Mouse (Mus musculus): ENCODE data around the gene Aimp1. TPM values are rescaled to one million over a fixed set of nuclear protein-coding genes. Genes with fewer than 3 reads are reported as not detected.

The Aimp1 gene
- 66.4 and 84.8 TPM in 2 replicates for polyA plus RNA-seq (2014; fragmentation: Nextera tagmentation; extraction: Ambion mirVana)

- H3K9me3 ChIP-seq (ENCODE audit: control insufficient read depth, low read length), result no peaks in the 10 kb centered on the region
- peaks cover 12% of the 10 kb centered on the region for H3K4me1 ChIP-seq (ENCODE audit: control insufficient read depth, insufficient read depth, low read length)
- ATAC-seq (ENCODE audit: low FRiP score, low TSS enrichment) (no peak), DNase-seq (no peak)
- peak within 1 kb of the TSS; percentile 62 for H3K27ac ChIP-seq (replicated peaks; ENCODE audit: low read depth, low read length)
- peak within 1 kb of the TSS; percentile 63 for H3K4me3 ChIP-seq (replicated peaks; ENCODE audit: low read depth, low read length)
- peaks cover 6% of the 10 kb centered on the region; the same call in 1 of the 2 replicates for H3K36me3 ChIP-seq (ENCODE audit: control insufficient read depth, insufficient read depth, low read length)
- peak within 1 kb of the TSS; percentile 80 for H3K4me2 ChIP-seq (ENCODE audit: low read length)
- 2% methylated on average over 27 of the region's 27 CpGs for WGBS
- peak within 1 kb of the TSS; percentile 74 for H3K9ac ChIP-seq (replicated peaks; ENCODE audit: low read length)
- no peaks in the 10 kb centered on the region for H3K27me3 ChIP-seq (ENCODE audit: control insufficient read depth, insufficient read depth, low read length)
These were observed at the start of gene Aimp1 for GRCm38 (mm10) chr3:132684231-132684928. Gene Aimp1 (minus strand): TSS chr3:132684370.

- Histone ChIP-seq H3K4me3 (replicated peaks; ENCODE audit: low read depth, low read length) (no peak overlapping the region), H3K4me1 (ENCODE audit: control insufficient read depth, insufficient read depth, low read length) (no peaks in the 10 kb centered on the region), H3K9ac (replicated peaks; ENCODE audit: low read length) (no peak overlapping the region), H3K4me2 (ENCODE audit: low read length) (no peak overlapping the region), H3K9me3 (ENCODE audit: control insufficient read depth, low read length) (no peaks in the 10 kb centered on the region), H3K27me3 (ENCODE audit: control insufficient read depth, insufficient read depth, low read length) (no peaks in the 10 kb centered on the region), H3K27ac (replicated peaks; ENCODE audit: low read depth, low read length) (no peak overlapping the region), H3K36me3 (ENCODE audit: control insufficient read depth, insufficient read depth, low read length) (peaks cover 51% of the 10 kb centered on the region)
- 92% methylated on average over 3 of the region's 3 CpGs for WGBS
- no peak for DNase-seq
- ATAC-seq (ENCODE audit: low FRiP score, low TSS enrichment), result no peak
These were observed 40.2 kb upstream of the Aimp1 start for GRCm38 (mm10) chr3:132724326-132724725.

- H3K4me1 ChIP-seq (ENCODE audit: control insufficient read depth, insufficient read depth, low read length), result no peaks in the 10 kb centered on the region
- no peak overlapping the region for H3K4me2 ChIP-seq (ENCODE audit: low read length)
- H3K36me3 ChIP-seq (ENCODE audit: control insufficient read depth, insufficient read depth, low read length), result peaks cover 10% of the 10 kb centered on the region; the same call in 1 of the 2 replicates
- WGBS, result 97% methylated on average over 4 of the region's 4 CpGs
- no peak for DNase-seq
- no peak for ATAC-seq (ENCODE audit: low FRiP score, low TSS enrichment)
- H3K4me3 ChIP-seq (replicated peaks; ENCODE audit: low read depth, low read length), result no peak overlapping the region
- H3K27ac ChIP-seq (replicated peaks; ENCODE audit: low read depth, low read length), result no peak overlapping the region
- H3K27me3 ChIP-seq (ENCODE audit: control insufficient read depth, insufficient read depth, low read length), result no peaks in the 10 kb centered on the region
- no peak overlapping the region for H3K9ac ChIP-seq (replicated peaks; ENCODE audit: low read length)
- no peaks in the 10 kb centered on the region for H3K9me3 ChIP-seq (ENCODE audit: control insufficient read depth, low read length)
These were observed 33.1 kb upstream of the Aimp1 start for GRCm38 (mm10) chr3:132717316-132717715.

- Histone ChIP-seq H3K4me3 (replicated peaks; ENCODE audit: low read depth, low read length) (no peak overlapping the region), H3K4me2 (ENCODE audit: low read length) (no peak overlapping the region), H3K27me3 (ENCODE audit: control insufficient read depth, insufficient read depth, low read length) (no peaks in the 10 kb centered on the region), H3K27ac (replicated peaks; ENCODE audit: low read depth, low read length) (no peak overlapping the region), H3K36me3 (ENCODE audit: control insufficient read depth, insufficient read depth, low read length) (no peaks in the 10 kb centered on the region), H3K9me3 (ENCODE audit: control insufficient read depth, low read length) (no peaks in the 10 kb centered on the region), H3K9ac (replicated peaks; ENCODE audit: low read length) (no peak overlapping the region), H3K4me1 (ENCODE audit: control insufficient read depth, insufficient read depth, low read length) (no peaks in the 10 kb centered on the region)
- ATAC-seq (ENCODE audit: low FRiP score, low TSS enrichment) (no peak), DNase-seq (no peak)
- 92% methylated on average over 5 of the region's 5 CpGs for WGBS
These were observed 29.7 kb upstream of the Aimp1 start for GRCm38 (mm10) chr3:132713913-132714312.

GRCm38 (mm10) chr3:132706977-132707376 lies 22.8 kb upstream of the Aimp1 start:
- 80% methylated on average over 4 of the region's 4 CpGs for WGBS
- Histone ChIP-seq H3K27ac (replicated peaks; ENCODE audit: low read depth, low read length) (no peak overlapping the region), H3K9ac (replicated peaks; ENCODE audit: low read length) (no peak overlapping the region), H3K27me3 (ENCODE audit: control insufficient read depth, insufficient read depth, low read length) (no peaks in the 10 kb centered on the region), H3K4me1 (ENCODE audit: control insufficient read depth, insufficient read depth, low read length) (no peaks in the 10 kb centered on the region), H3K9me3 (ENCODE audit: control insufficient read depth, low read length) (no peaks in the 10 kb centered on the region), H3K4me2 (ENCODE audit: low read length) (no peak overlapping the region), H3K36me3 (ENCODE audit: control insufficient read depth, insufficient read depth, low read length) (peaks cover 6% of the 10 kb centered on the region; the same call in 1 of the 2 replicates), H3K4me3 (replicated peaks; ENCODE audit: low read depth, low read length) (no peak overlapping the region)
- ATAC-seq (ENCODE audit: low FRiP score, low TSS enrichment), result no peak
- DNase-seq, result no peak

GRCm38 (mm10) chr3:132704216-132704615 lies 20.0 kb upstream of the Aimp1 start:
- peaks cover 11% of the 10 kb centered on the region for H3K36me3 ChIP-seq (ENCODE audit: control insufficient read depth, insufficient read depth, low read length)
- no peak overlapping the region for H3K4me3 ChIP-seq (replicated peaks; ENCODE audit: low read depth, low read length)
- no peak overlapping the region for H3K4me2 ChIP-seq (ENCODE audit: low read length)
- H3K4me1 ChIP-seq (ENCODE audit: control insufficient read depth, insufficient read depth, low read length), result no peaks in the 10 kb centered on the region
- 87% methylated on average over 3 of the region's 3 CpGs for WGBS
- no peak overlapping the region for H3K9ac ChIP-seq (replicated peaks; ENCODE audit: low read length)
- ATAC-seq (ENCODE audit: low FRiP score, low TSS enrichment) (no peak), DNase-seq (no peak)
- no peaks in the 10 kb centered on the region for H3K27me3 ChIP-seq (ENCODE audit: control insufficient read depth, insufficient read depth, low read length)
- H3K27ac ChIP-seq (replicated peaks; ENCODE audit: low read depth, low read length), result no peak overlapping the region
- H3K9me3 ChIP-seq (ENCODE audit: control insufficient read depth, low read length), result no peaks in the 10 kb centered on the region

GRCm38 (mm10) chr3:132701368-132701767 lies 17.2 kb upstream of the Aimp1 start:
- Histone ChIP-seq H3K9me3 (ENCODE audit: control insufficient read depth, low read length) (no peaks in the 10 kb centered on the region), H3K4me2 (ENCODE audit: low read length) (no peak overlapping the region), H3K4me1 (ENCODE audit: control insufficient read depth, insufficient read depth, low read length) (no peaks in the 10 kb centered on the region), H3K4me3 (replicated peaks; ENCODE audit: low read depth, low read length) (no peak overlapping the region), H3K36me3 (ENCODE audit: control insufficient read depth, insufficient read depth, low read length) (peaks cover 16% of the 10 kb centered on the region), H3K27me3 (ENCODE audit: control insufficient read depth, insufficient read depth, low read length) (no peaks in the 10 kb centered on the region), H3K9ac (replicated peaks; ENCODE audit: low read length) (no peak overlapping the region), H3K27ac (replicated peaks; ENCODE audit: low read depth, low read length) (no peak overlapping the region)
- WGBS, result 86% methylated on average over 3 of the region's 3 CpGs
- ATAC-seq (ENCODE audit: low FRiP score, low TSS enrichment) (no peak; the same call in 1 of the 2 replicates), DNase-seq (peak; percentile 76)

GRCm38 (mm10) chr3:132683447-132684230 lies 531 bp downstream of the Aimp1 start, which contains the start of gene Tbck:
Gene Tbck (plus strand): TSS chr3:132684144.
- WGBS, result under 1% methylated on average over 42 of the region's 42 CpGs

More at GRCm38 (mm10) chr3:132683447-132684230, 531 bp downstream of the Aimp1 start, which contains the start of gene Tbck:
- Histone ChIP-seq H3K4me3 (replicated peaks; ENCODE audit: low read depth, low read length) (peak within 1 kb of the TSS; percentile 63), H3K9me3 (ENCODE audit: control insufficient read depth, low read length) (no peaks in the 10 kb centered on the region), H3K4me2 (ENCODE audit: low read length) (peak within 1 kb of the TSS; percentile 80), H3K27ac (replicated peaks; ENCODE audit: low read depth, low read length) (peak within 1 kb of the TSS; percentile 62), H3K4me1 (ENCODE audit: control insufficient read depth, insufficient read depth, low read length) (peaks cover 12% of the 10 kb centered on the region), H3K36me3 (ENCODE audit: control insufficient read depth, insufficient read depth, low read length) (peaks cover 6% of the 10 kb centered on the region; the same call in 1 of the 2 replicates), H3K9ac (replicated peaks; ENCODE audit: low read length) (peak within 1 kb of the TSS; percentile 74), H3K27me3 (ENCODE audit: control insufficient read depth, insufficient read depth, low read length) (no peaks in the 10 kb centered on the region)
- ATAC-seq (ENCODE audit: low FRiP score, low TSS enrichment) (peak; percentile 98), DNase-seq (peak; percentile 96)
